Mouse (Mus musculus): ENCODE measurements at regions not wholly inside any gene's neighbourhood (a gene's known extent, or its start where the extent isn't known, plus 50 kb on each side); places are given as distances from the start of the nearest gene placed in this dataset.
"Not testable (repeated sequence)": the region's sequence is repeated elsewhere in the genome, so short reads cannot be mapped to it uniquely, and the experiment has no call there.

- TF ChIP-seq CHD2, ZNF384 (IDR thresholded peaks at IDR 0.05; ENCODE audit: low read depth, low read length): not testable (repeated sequence)
Measured at GRCm38 (mm10) chr13:5185237-5185800, 576.3 kb upstream of the Akr1e1 start.

All from ES-E14 (cell line).